Mouse (Mus musculus): ENCODE measurements at regions not wholly inside any gene's neighbourhood (a gene's known extent, or its start where the extent isn't known, plus 50 kb on each side); places are given as distances from the start of the nearest gene placed in this dataset.

DNA sequence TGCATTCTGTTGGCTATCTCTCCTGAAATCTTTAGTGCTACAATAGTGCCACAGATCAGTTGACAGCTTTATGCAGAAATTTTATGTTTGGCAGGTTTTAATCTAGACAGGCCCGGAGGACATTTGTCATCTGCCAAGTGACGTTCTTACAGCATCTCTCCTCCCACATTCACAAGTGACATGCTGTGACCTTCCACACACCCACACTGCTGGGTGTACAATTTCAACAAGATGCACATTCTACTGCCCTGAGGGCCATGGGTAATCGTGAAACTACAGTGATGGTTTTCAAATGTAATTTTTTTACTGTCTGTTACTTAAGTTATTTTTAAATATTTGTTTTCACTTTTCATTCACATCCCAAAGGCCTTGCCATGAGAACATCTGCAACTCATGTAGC lies 639.2 kb upstream of the Gm11114 start:
- no peak overlapping the region for H3K27ac ChIP-seq
- no peaks in the 10 kb centered on the region for H3K4me1 ChIP-seq
- WGBS, result 79% methylated on average over 3 of the region's 3 CpGs
- H3K4me3 ChIP-seq (replicated peaks), result no peak overlapping the region
- no peak for ATAC-seq (ENCODE audit: low FRiP score)
- H3K36me3 ChIP-seq (replicated peaks), result no peaks in the 10 kb centered on the region
- no peaks in the 10 kb centered on the region for H3K9me3 ChIP-seq
- no peak overlapping the region for H3K9ac ChIP-seq
- no peaks in the 10 kb centered on the region for H3K27me3 ChIP-seq
- no peak overlapping the region for H3K4me2 ChIP-seq

DNA sequence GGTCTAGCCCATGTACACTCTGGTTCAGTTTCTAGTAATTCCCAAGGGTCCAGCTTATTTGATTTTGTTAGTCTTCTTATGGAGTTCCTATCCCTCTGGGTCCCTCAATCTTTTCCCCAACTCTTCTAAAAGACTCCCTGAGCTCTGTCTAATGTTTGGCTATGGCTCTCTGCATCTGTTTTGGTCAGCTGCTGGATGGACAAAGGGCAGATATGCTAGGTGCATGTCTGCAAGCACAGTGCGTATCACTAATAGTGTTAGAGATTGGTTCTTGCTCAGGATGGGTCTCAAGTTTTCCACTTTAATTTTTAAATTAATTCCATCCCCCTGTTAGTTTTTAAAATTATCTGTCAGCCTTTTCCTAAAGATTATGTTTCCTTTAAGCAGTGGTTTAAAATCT lies 634.2 kb upstream of the Gm11114 start:
- Histone ChIP-seq H3K4me1 (no peaks in the 10 kb centered on the region), H3K4me2 (no peak overlapping the region), H3K9ac (no peak overlapping the region), H3K27ac (no peak overlapping the region), H3K27me3 (no peaks in the 10 kb centered on the region), H3K36me3 (replicated peaks) (no peaks in the 10 kb centered on the region), H3K4me3 (replicated peaks) (no peak overlapping the region), H3K9me3 (no peaks in the 10 kb centered on the region)
- WGBS, result 93% methylated on average over 1 of the region's 1 CpGs
- no peak for ATAC-seq (ENCODE audit: low FRiP score)

DNA sequence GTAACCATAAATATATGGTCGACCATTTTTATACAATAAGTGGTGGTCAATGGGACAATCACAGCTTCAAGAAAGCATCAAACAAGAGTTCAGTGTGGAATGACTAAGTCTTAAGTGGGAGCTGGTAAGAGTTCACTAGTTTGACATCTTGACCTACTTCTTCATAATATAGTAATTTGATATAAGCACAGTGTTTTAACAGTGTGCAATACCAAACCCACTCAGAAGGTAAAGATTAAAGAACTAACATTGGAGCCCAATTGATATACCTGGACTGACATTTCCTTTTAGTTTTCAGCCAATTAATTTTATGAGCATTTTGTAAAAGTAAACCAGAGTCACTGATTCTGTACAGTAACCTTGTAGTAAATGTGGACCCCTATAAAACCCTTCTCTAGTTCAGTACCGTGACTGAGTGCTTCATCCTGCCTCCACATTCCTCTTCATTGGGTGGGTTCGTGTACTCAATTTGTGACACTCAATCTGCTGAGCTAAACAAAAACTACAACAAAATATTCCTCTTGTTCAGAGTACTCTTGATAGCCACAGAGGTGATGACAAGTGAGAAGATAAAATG lies 593.9 kb upstream of the Gm11114 start:
- Histone ChIP-seq H3K9me3 (no peaks in the 10 kb centered on the region), H3K4me1 (no peaks in the 10 kb centered on the region), H3K9ac (no peak overlapping the region), H3K27ac (no peak overlapping the region), H3K27me3 (no peaks in the 10 kb centered on the region), H3K4me3 (replicated peaks) (no peak overlapping the region), H3K36me3 (replicated peaks) (no peaks in the 10 kb centered on the region), H3K4me2 (no peak overlapping the region)
- ATAC-seq (ENCODE audit: low FRiP score), result no peak
- WGBS, result 85% methylated on average over 3 of the region's 3 CpGs

DNA sequence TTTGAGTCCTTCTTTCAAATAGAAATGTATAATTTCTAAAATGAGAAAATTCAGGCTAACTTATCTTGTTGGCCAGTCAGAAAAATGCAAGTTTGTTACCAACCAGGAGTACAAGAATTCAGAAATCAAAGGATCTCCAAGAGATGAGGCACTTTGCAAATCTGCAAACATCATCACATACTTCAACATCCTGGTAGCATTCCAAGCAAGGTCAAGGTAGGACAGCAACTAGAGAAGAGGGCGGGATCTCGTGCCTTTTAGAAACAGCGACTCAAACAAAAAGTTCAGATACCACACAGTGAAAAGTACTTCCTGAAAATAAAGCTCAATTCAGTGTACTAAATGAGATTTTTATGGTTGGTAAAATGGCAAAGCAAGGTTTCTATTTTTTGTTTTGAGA lies 593.2 kb upstream of the Gm11114 start:
- Histone ChIP-seq H3K9ac (no peak overlapping the region), H3K4me1 (no peaks in the 10 kb centered on the region), H3K4me2 (no peak overlapping the region), H3K27ac (no peak overlapping the region), H3K9me3 (no peaks in the 10 kb centered on the region), H3K27me3 (no peaks in the 10 kb centered on the region), H3K36me3 (replicated peaks) (no peaks in the 10 kb centered on the region), H3K4me3 (replicated peaks) (no peak overlapping the region)
- WGBS, result 86% methylated on average over 3 of the region's 3 CpGs
- ATAC-seq (ENCODE audit: low FRiP score), result no peak

DNA sequence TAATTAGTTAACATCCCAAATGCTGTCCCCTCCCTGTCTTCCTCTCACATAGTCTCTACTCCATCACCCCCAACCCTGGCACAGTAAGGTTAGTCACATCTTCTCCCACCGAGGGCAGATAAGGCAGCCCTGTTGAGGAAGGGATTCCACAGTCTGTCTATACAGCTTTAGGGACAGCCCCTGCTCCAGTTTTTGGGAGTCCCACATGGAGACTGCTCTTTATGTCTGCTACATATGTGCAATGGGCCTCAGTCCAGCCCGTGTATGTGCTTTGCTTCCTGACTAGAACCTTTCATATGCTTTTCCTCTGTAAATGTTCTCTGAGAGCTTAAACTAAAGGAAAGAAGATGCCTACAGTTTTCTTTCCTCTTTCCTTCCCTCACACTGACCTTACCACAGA lies 592.1 kb upstream of the Gm11114 start:
- Histone ChIP-seq H3K27ac (no peak overlapping the region), H3K9me3 (no peaks in the 10 kb centered on the region), H3K36me3 (replicated peaks) (no peaks in the 10 kb centered on the region), H3K9ac (no peak overlapping the region), H3K4me2 (no peak overlapping the region), H3K4me3 (replicated peaks) (no peak overlapping the region), H3K27me3 (no peaks in the 10 kb centered on the region), H3K4me1 (no peaks in the 10 kb centered on the region)
- 89% methylated on average over 2 of the region's 2 CpGs for WGBS
- no peak for ATAC-seq (ENCODE audit: low FRiP score)

DNA sequence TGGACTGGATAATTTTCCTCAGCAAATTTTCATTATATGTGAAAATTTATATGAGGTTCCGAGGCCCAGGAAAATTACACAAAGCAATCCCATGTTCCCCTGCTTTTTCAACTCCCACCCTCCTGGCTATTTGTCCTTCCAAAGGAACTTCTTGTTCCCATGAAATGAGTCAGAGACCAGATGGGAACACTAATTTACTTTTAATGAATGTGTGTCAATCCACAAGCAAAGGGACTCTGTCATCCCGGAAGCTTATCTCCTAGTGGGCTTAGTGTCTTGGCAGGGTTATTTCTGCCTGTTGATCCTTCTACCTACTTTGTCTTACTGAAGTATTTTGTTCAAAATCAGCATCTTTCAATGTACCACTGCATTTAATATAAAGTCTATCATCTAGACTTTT lies 573.3 kb upstream of the Gm11114 start:
- no peaks in the 10 kb centered on the region for H3K27me3 ChIP-seq
- no peak for ATAC-seq (ENCODE audit: low FRiP score)
- WGBS, result 76% methylated on average over 2 of the region's 2 CpGs
- no peaks in the 10 kb centered on the region for H3K36me3 ChIP-seq (replicated peaks)
- no peak overlapping the region for H3K4me2 ChIP-seq
- H3K9me3 ChIP-seq, result no peaks in the 10 kb centered on the region
- no peak overlapping the region for H3K9ac ChIP-seq
- H3K27ac ChIP-seq, result no peak overlapping the region
- no peak overlapping the region for H3K4me3 ChIP-seq (replicated peaks)
- no peaks in the 10 kb centered on the region for H3K4me1 ChIP-seq

DNA sequence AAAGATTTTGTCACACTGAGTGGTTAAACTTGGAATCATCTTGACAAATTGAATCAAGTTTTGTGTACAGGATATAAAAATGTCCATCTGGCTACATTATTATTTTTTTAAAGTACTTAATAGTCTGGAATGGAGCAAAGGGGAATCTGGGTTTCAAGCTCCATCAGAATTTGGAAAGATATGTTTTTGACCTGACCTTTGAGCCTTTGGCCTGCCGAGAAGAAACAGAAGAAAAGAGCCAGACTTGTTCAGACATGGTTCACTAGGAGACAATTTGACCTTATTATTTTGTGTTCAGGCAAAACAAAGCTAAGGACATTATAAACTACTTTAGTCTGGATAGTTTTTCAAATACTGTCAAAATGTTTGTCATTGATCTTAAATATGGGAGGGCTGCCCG lies 572.2 kb upstream of the Gm11114 start:
- WGBS, result 74% methylated on average over 2 of the region's 2 CpGs
- Histone ChIP-seq H3K9me3 (no peaks in the 10 kb centered on the region), H3K36me3 (replicated peaks) (no peaks in the 10 kb centered on the region), H3K9ac (no peak overlapping the region), H3K27ac (no peak overlapping the region), H3K27me3 (no peaks in the 10 kb centered on the region), H3K4me1 (no peaks in the 10 kb centered on the region), H3K4me3 (replicated peaks) (no peak overlapping the region), H3K4me2 (no peak overlapping the region)
- ATAC-seq (ENCODE audit: low FRiP score), result no peak

DNA sequence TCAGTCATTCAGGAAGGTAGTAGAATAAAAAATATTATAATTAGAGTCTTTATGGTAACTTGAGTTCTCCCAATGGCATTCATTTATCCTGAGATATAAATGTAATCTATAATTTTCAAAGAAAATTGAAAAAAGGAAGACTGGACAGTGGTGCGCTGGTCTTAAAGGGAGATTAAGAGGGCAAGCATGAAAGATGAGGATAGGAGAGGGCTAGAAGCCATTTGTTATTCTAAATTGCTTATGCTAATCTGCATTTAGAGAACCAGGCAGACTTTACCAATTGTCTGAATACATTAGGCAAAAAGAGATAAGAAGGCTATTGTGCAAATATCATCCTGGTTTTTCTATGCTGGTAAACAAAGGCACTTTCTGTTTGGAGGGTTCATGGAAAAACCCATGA lies 558.2 kb upstream of the Gm11114 start:
- Histone ChIP-seq H3K4me1 (no peaks in the 10 kb centered on the region), H3K4me3 (replicated peaks) (no peak overlapping the region), H3K36me3 (replicated peaks) (no peaks in the 10 kb centered on the region), H3K9me3 (no peaks in the 10 kb centered on the region), H3K9ac (no peak overlapping the region), H3K27ac (no peak overlapping the region), H3K4me2 (no peak overlapping the region), H3K27me3 (no peaks in the 10 kb centered on the region)
- no peak for ATAC-seq (ENCODE audit: low FRiP score)
- 61% methylated on average over 1 of the region's 1 CpGs for WGBS

DNA sequence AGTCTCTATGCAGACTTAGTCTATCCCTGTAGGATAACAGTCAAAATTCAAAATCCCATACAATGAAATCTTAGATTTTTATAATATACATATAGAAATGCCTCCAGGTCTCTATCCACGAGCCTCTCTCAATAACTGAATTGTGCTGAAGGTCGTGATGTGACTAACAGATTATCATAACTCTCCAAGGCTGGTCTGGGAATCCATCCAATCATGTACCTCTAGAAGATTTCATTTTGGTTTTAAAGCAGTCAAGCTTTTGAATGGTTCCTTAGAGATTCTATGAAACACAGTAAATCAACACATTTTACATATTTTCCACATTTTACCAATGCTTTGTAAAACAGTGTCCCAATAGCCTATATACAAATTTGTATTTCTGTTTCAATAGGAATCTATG lies 557.7 kb upstream of the Gm11114 start:
- Histone ChIP-seq H3K9ac (no peak overlapping the region), H3K4me3 (replicated peaks) (no peak overlapping the region), H3K27ac (no peak overlapping the region), H3K9me3 (no peaks in the 10 kb centered on the region), H3K4me2 (no peak overlapping the region), H3K36me3 (replicated peaks) (no peaks in the 10 kb centered on the region), H3K4me1 (no peaks in the 10 kb centered on the region), H3K27me3 (no peaks in the 10 kb centered on the region)
- 94% methylated on average over 2 of the region's 2 CpGs for WGBS
- ATAC-seq (ENCODE audit: low FRiP score), result no peak

DNA sequence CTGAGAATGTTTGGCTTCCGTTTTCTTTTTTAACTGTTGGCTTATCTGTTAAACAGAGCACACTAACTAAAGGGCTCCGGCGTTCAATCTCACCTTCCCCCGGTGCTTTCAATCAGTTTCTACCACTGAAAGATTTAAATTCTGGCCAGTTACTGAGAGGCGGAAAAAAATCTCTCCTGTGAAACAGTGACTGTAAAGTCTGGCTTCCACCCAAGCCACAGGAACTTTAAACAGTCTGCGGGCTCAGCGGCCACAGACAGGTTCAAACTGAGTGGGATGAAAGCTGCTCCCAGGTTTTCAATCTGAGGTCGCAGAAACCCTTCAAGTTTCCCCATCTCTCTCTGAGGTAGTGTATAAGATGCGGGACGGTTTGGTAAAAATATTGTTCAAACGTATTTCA lies 538.2 kb upstream of the Gm11114 start:
- no peak overlapping the region for H3K4me2 ChIP-seq
- no peaks in the 10 kb centered on the region for H3K27me3 ChIP-seq
- H3K36me3 ChIP-seq (replicated peaks), result no peaks in the 10 kb centered on the region
- H3K4me3 ChIP-seq (replicated peaks), result no peak overlapping the region
- no peak overlapping the region for H3K9ac ChIP-seq
- no peak for ATAC-seq (ENCODE audit: low FRiP score)
- no peaks in the 10 kb centered on the region for H3K4me1 ChIP-seq
- WGBS, result 83% methylated on average over 11 of the region's 11 CpGs
- no peaks in the 10 kb centered on the region for H3K9me3 ChIP-seq
- H3K27ac ChIP-seq, result no peak overlapping the region

DNA sequence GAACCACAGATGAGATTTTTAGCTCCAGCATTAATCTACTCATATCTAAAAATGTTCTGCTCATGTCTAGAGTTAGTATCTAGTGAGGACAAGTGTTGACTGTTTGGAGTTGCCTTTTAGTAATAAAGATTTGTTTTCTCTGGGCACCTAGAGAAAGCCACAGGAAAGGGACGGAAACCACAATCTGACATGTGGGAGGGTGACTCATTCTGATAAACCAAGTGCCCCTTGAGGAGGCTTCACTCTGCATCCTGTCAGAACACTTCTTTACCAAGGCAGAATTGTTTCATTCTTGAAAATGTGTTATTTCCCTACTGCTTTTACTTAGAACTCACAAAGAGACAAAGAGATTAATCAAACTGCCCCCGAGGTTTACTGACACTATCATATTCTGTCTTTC lies 537.4 kb upstream of the Gm11114 start:
- Histone ChIP-seq H3K27me3 (no peaks in the 10 kb centered on the region), H3K27ac (no peak overlapping the region), H3K9me3 (no peaks in the 10 kb centered on the region), H3K4me3 (replicated peaks) (no peak overlapping the region), H3K4me1 (no peaks in the 10 kb centered on the region), H3K9ac (no peak overlapping the region), H3K4me2 (no peak overlapping the region), H3K36me3 (replicated peaks) (no peaks in the 10 kb centered on the region)
- no peak for ATAC-seq (ENCODE audit: low FRiP score)
- WGBS, result 82% methylated on average over 2 of the region's 2 CpGs

DNA sequence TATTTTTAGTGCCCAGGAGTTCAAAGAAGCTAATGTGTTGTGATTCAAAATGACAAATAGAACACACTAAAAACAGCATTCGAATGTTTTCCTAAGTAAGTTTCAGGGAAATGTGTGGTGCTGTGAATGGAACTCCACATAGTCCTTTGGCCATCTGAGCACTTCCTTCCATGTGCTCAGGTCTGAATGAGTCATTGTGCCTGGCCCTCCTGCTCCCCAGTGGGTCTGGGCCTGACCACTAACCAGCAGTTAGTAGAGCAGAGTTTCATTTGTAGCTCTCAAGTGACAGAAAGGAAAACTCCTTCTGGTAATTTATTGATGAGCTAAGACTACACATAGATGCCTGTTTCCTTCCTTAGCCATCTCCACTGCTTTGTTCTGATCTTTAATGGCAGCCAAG lies 533.4 kb upstream of the Gm11114 start:
- Histone ChIP-seq H3K9ac (no peak overlapping the region), H3K9me3 (no peaks in the 10 kb centered on the region), H3K36me3 (replicated peaks) (no peaks in the 10 kb centered on the region), H3K4me1 (no peaks in the 10 kb centered on the region), H3K4me2 (no peak overlapping the region), H3K27ac (no peak overlapping the region), H3K4me3 (replicated peaks) (no peak overlapping the region), H3K27me3 (no peaks in the 10 kb centered on the region)
- no peak for ATAC-seq (ENCODE audit: low FRiP score)
- 89% methylated on average over 1 of the region's 1 CpGs for WGBS

DNA sequence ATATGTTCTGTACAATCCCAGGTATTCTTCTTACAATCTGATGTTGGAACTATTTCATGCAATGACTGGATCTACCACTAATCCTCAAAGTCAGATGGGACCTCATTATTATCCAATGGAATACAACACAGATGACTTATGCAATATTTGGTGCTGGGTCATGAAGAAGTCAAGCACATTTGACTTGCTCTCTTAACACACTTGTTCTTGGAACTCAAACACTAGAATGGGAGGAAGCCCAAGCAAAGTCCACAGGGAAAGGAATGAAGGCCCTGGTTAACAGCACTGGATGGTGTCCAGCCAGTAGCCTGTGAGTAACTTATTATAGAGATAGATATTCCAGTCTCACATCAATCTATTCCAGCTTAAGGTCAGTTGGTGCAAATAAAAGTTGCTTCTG lies 486.8 kb upstream of the Gm11114 start:
- Histone ChIP-seq H3K27ac (no peak overlapping the region), H3K4me2 (no peak overlapping the region), H3K9me3 (no peaks in the 10 kb centered on the region), H3K4me1 (no peaks in the 10 kb centered on the region), H3K9ac (no peak overlapping the region), H3K36me3 (replicated peaks) (no peaks in the 10 kb centered on the region), H3K27me3 (no peaks in the 10 kb centered on the region), H3K4me3 (replicated peaks) (no peak overlapping the region)
- no peak for ATAC-seq (ENCODE audit: low FRiP score)

DNA sequence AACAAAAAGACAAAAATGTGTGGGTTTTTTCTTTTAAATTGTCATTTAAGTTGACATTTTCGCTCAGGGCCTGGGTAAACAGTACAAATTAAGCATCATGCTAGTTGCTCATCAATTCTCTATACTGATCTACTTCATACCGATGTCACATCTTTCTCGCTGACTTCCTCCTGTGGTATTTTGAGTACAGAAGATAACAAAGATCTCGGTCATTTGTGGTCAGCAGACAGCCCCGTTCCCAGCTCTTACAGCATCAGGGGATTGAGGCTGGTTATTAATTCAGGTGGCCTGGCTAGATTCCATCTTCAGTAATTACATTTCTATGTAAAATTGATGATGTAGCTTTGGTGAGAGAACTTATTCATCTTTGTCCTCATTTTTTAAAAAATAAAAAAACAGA lies 483.6 kb upstream of the Gm11114 start:
- no peak for ATAC-seq (ENCODE audit: low FRiP score)
- H3K36me3 ChIP-seq (replicated peaks), result no peaks in the 10 kb centered on the region
- WGBS, result 90% methylated on average over 5 of the region's 5 CpGs
- no peak overlapping the region for H3K9ac ChIP-seq
- H3K4me2 ChIP-seq, result no peak overlapping the region
- H3K9me3 ChIP-seq, result no peaks in the 10 kb centered on the region
- no peaks in the 10 kb centered on the region for H3K4me1 ChIP-seq
- no peaks in the 10 kb centered on the region for H3K27me3 ChIP-seq
- no peak overlapping the region for H3K27ac ChIP-seq
- no peak overlapping the region for H3K4me3 ChIP-seq (replicated peaks)

Data from forebrain, embryonic 12.5 days (tissue).